ENCODE assay signal across 16 mouse cellular contexts in the genomic region with DNA sequence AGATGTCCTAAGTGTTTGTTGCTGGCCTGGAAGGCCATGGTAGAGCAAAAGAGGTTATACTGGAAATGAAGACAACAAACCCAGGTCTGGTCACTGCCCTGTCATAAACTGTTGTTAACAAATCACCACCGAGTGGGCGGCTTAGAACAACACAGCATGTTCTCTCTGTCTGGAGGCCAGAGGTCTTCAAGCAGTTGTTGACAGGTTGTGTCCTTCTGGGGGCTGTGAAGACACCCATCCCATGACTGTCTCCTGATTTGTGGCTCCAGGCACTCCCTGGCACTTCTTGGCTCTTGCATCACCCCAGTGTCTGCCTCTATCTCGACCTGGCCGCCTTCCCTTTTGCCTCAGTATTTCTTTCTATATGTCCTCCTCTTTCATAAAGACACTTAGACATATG. TPM values are rescaled to one million over a fixed set of nuclear protein-coding genes. Genes with fewer than 3 reads are reported as not detected.
A peak's percentile ranks its signal among the peaks of the same experiment; 100 is the strongest.
DNase-seq lines count a peak whose midpoint lies in the region; ATAC-seq and TF ChIP-seq lines count a peak whose summit lies in the region.
"Had no signal": no experiment of that assay in that cellular context is flagged by ENCODE, and none has a peak within 500 bp of the region (broad histone marks: within the 10 kb centered on the region; RNA-seq: fewer than 3 reads in every experiment).

No protein-coding gene starts in this region.

- TF ChIP-seq POLR2A in myocyte (IDR thresholded peaks at IDR 0.05; ENCODE audit: insufficient read length, low read depth), result no peak

- H3ac ChIP-seq in myocyte (ENCODE audit: control insufficient read depth, insufficient read length), result no peak overlapping the region

- no peak overlapping the region for H3K9ac ChIP-seq in heart, embryonic 16.5 days (ENCODE audit: low read length)
- H3K9ac ChIP-seq: forebrain, embryonic 13.5 days; liver, embryonic 12.5 days; midbrain, embryonic 12.5 days had no signal

- no peak for TF ChIP-seq CTCF in layer of hippocampus, adult 2 months (conservative IDR thresholded peaks at IDR 0.05)

- H3K36me3 ChIP-seq in heart, embryonic 16.5 days (ENCODE audit: control insufficient read depth, insufficient read depth), result no peaks in the 10 kb centered on the region
- no peaks in the 10 kb centered on the region for H3K36me3 ChIP-seq in myocyte (ENCODE audit: control insufficient read depth, insufficient read depth)
- no peaks in the 10 kb centered on the region for H3K36me3 ChIP-seq in embryonic facial prominence, embryonic 10.5 days (replicated peaks)
- H3K36me3 ChIP-seq: liver, embryonic 12.5 days; midbrain, embryonic 12.5 days had no signal

- DNase-seq in heart, adult 11 months, result peak; percentile 91
- no peak for DNase-seq in heart, postnatal 25 days (ENCODE audit: low spot score)
- DNase-seq in layer of hippocampus, adult 2 months (ENCODE audit: low spot score in 2 of 2), result no peak
- DNase-seq in layer of hippocampus, postnatal 25 days (ENCODE audit: extremely low spot score in 1 of 2, low spot score in 1 of 2), result no peak
- DNase-seq in embryonic facial prominence, embryonic 10.5 days (ENCODE audit: low spot score), result no peak
- DNase-seq: B cell, adult 2 months; cerebellum, adult 11 months had no signal

- peaks cover 40% of the 10 kb centered on the region for H3K4me1 ChIP-seq in heart, embryonic 16.5 days (ENCODE audit: control insufficient read depth, insufficient read depth, low read length)
- H3K4me1 ChIP-seq in embryonic facial prominence, embryonic 10.5 days, result peaks cover 41% of the 10 kb centered on the region

- no peak overlapping the region for H3K4me2 ChIP-seq in heart, embryonic 16.5 days (ENCODE audit: low read depth, low read length)
- peak overlapping the region; percentile 95 for H3K4me2 ChIP-seq in myocyte (ENCODE audit: low read depth)
- H3K4me2 ChIP-seq: forebrain, embryonic 13.5 days; liver, embryonic 12.5 days; midbrain, embryonic 12.5 days had no signal

- no peaks in the 10 kb centered on the region for H3K9me3 ChIP-seq in heart, embryonic 16.5 days (replicated peaks; ENCODE audit: control insufficient read depth, low read length)
- H3K9me3 ChIP-seq in embryonic facial prominence, embryonic 10.5 days, result no peaks in the 10 kb centered on the region
- H3K9me3 ChIP-seq: forebrain, embryonic 13.5 days; liver, embryonic 12.5 days; midbrain, embryonic 12.5 days had no signal

- no peak overlapping the region for H3K4me3 ChIP-seq in layer of hippocampus, adult 2 months
- H3K4me3 ChIP-seq in heart, embryonic 16.5 days (ENCODE audit: low read length), result no peak overlapping the region
- no peak overlapping the region for H3K4me3 ChIP-seq in myocyte
- H3K4me3 ChIP-seq in embryonic facial prominence, embryonic 10.5 days, result no peak overlapping the region
- H3K4me3 ChIP-seq: forebrain, embryonic 13.5 days; liver, embryonic 12.5 days; midbrain, embryonic 12.5 days had no signal

- intact Hi-C loops in heart, postnatal 25 days (cut with DNase I), result loop anchor here (5.0 kb wide), 2 partner anchors 188 to 268 kb away; a partner anchor contains a TSS

- no peaks in the 10 kb centered on the region for H3K27me3 ChIP-seq in heart, embryonic 16.5 days (ENCODE audit: control insufficient read depth, insufficient read depth, low read length)
- H3K27me3 ChIP-seq in myocyte (ENCODE audit: control insufficient read depth, insufficient read depth, insufficient read length), result no peaks in the 10 kb centered on the region
- H3K27me3 ChIP-seq in embryonic facial prominence, embryonic 10.5 days (replicated peaks; ENCODE audit: low read depth, poor library complexity, severe bottlenecking), result peaks cover 2% of the 10 kb centered on the region; the same call in 1 of the 2 replicates

- H3K79me2 ChIP-seq in myocyte (ENCODE audit: control insufficient read depth, insufficient read depth), result peaks cover 19% of the 10 kb centered on the region

- ATAC-seq in heart, embryonic 16.5 days (replicated peaks; ENCODE audit: extremely low read depth, insufficient read depth, low FRiP score), result no peak
- no peak for ATAC-seq in inflammation-experienced regulatory T-cells, adult 6 months
- ATAC-seq: forebrain, embryonic 13.5 days had no signal

- H3K27ac ChIP-seq in layer of hippocampus, adult 2 months, result peak overlapping the region; percentile 82
- H3K27ac ChIP-seq in heart, embryonic 16.5 days (ENCODE audit: low read length), result peak overlapping the region; percentile 94
- H3K27ac ChIP-seq in embryonic facial prominence, embryonic 10.5 days (replicated peaks), result no peak overlapping the region
- H3K27ac ChIP-seq: forebrain, embryonic 13.5 days; liver, embryonic 12.5 days; midbrain, embryonic 12.5 days had no signal

- WGBS in heart, embryonic 16.5 days, result 30% methylated on average over 4 of the region's 4 CpGs
- WGBS in embryonic facial prominence, embryonic 10.5 days, result 78% methylated on average over 4 of the region's 4 CpGs

TF ChIP-seq in myocyte, 11 proteins besides CTCF, POLR2A, EP300 and RAD21:
- peak; percentile 17 for TF ChIP-seq TCF12 (IDR thresholded peaks at IDR 0.05; ENCODE audit: insufficient read depth, poor library complexity, severe bottlenecking)
- TF ChIP-seq MYOD1 (IDR thresholded peaks at IDR 0.05; ENCODE audit: control insufficient read depth in 1 of 3, insufficient read length in 2 of 3, low read depth in 2 of 3), result peak in 1 of 3 experiments; percentile 50
- peak; percentile 72; the same call in 1 of the 2 replicates for TF ChIP-seq CEBPB (IDR thresholded peaks at IDR 0.05; ENCODE audit: insufficient read depth, poor library complexity, severe bottlenecking)
- TF ChIP-seq E2F4 (IDR thresholded peaks at IDR 0.05; ENCODE audit: insufficient read depth), result no peak
- TF ChIP-seq REST (IDR thresholded peaks at IDR 0.05; ENCODE audit: insufficient read depth, insufficient read length), result no peak
- peak in 1 of 3 experiments; percentile 57 for TF ChIP-seq MYOG (IDR thresholded peaks at IDR 0.05; ENCODE audit: control insufficient read depth in 1 of 3, insufficient read depth in 1 of 3, insufficient read length in 2 of 3, low read depth in 2 of 3)

RNA-seq across cellular contexts. Expression of a gene that starts 2.7 kb away (rescaled TPM):
- 10 to 100 TPM; 18.9 to 20.1 TPM for total RNA-seq in heart, postnatal 25 days (2021)
- total RNA-seq in layer of hippocampus, adult 2 months (2021), result 10 to 100 TPM; 21.1 to 25.4 TPM
- 10 to 100 TPM; 26.4 to 26.6 TPM for total RNA-seq in layer of hippocampus, postnatal 25 days (2021)
- polyA plus RNA-seq in heart, embryonic 16.5 days (2015; fragmentation: Nextera tagmentation; extraction: Ambion mirVana), result 19.4 and 21.7 TPM in 2 replicates
- 8.9 TPM for polyA plus RNA-seq in myocyte (2012; fragmentation: generic; extraction: Trizol)
- 51.2 and 52.4 TPM in 2 replicates for polyA plus RNA-seq in embryonic facial prominence, embryonic 10.5 days (2016; fragmentation: Nextera tagmentation; extraction: Ambion mirVana)
- polyA plus RNA-seq in inflammation-experienced regulatory T-cells, adult 6 months (2017; shearing (Covaris generic)), result under 1 TPM in 1 of 3 experiments, not detected in 2; 0.29 TPM

RNA-seq across cellular contexts. Expression of a gene that starts 11.0 kb away (rescaled TPM):
- not detected for total RNA-seq in heart, postnatal 25 days (2021)
- total RNA-seq in layer of hippocampus, adult 2 months (2021), result not detected
- total RNA-seq in layer of hippocampus, postnatal 25 days (2021), result not detected
- polyA plus RNA-seq in heart, embryonic 16.5 days (2015; fragmentation: Nextera tagmentation; extraction: Ambion mirVana), result not detected in 2 replicates
- not detected for polyA plus RNA-seq in myocyte (2012; fragmentation: generic; extraction: Trizol)
- not detected in 2 replicates for polyA plus RNA-seq in embryonic facial prominence, embryonic 10.5 days (2016; fragmentation: Nextera tagmentation; extraction: Ambion mirVana)
- polyA plus RNA-seq in inflammation-experienced regulatory T-cells, adult 6 months (2017; shearing (Covaris generic)), result not detected
- total RNA-seq: adrenal gland, adult 2 months; gastrocnemius, postnatal 4 days; left cerebral cortex, adult 8-10 months had no signal
- polyA plus RNA-seq: adrenal gland, adult 2 months; forebrain, embryonic 13.5 days; liver, embryonic 12.5 days; midbrain, embryonic 12.5 days had no signal
